Mouse (Mus musculus) CH12.LX (cell line): ENCODE measurements around the gene Inhbe. TPM values are rescaled to one million over a fixed set of nuclear protein-coding genes. Genes with fewer than 3 reads are reported as not detected.
A peak's percentile ranks its signal among the peaks of the same experiment; 100 is the strongest.

Experiments
- DNase-seq: peaks from one replicate; pipeline ENCODE4 v3.0.0-alpha.2; 2013; ENCODE audit errors: extremely low read depth
- H3K27ac ChIP-seq: 2 replicates; pipeline ENCODE4 v1.5.1; 2012; ENCODE audit warnings: low read depth, mild to moderate bottlenecking, control low read depth, moderate library complexity; ENCODE audit not compliant: insufficient read depth
- H3K27me3 ChIP-seq: replicated peaks from 2 replicates; pipeline ENCODE3; 2012; ENCODE audit warnings: inconsistent platforms
- H3K36me3 ChIP-seq, 2 experiments: replicated peaks in 1 of 2; 2 replicates each; pipeline versions ENCODE3 to v1.6.1; 2012; ENCODE audit warnings: inconsistent platforms in 1 of 2, low read length in 1 of 2, mild to moderate bottlenecking in 1 of 2, mixed read lengths in 1 of 2, moderate library complexity in 1 of 2; ENCODE audit not compliant: control insufficient read depth in 1 of 2, insufficient read depth in 1 of 2
- H3K4me1 ChIP-seq, 2 experiments: 2 replicates each; pipeline ENCODE4 v1.6.1; 2012; ENCODE audit warnings: inconsistent platforms in 1 of 2, moderate library complexity in 1 of 2; ENCODE audit not compliant: insufficient read depth in 2 of 2, control insufficient read depth in 1 of 2
- H3K4me2 ChIP-seq: 2 replicates; pipeline ENCODE4 v1.6.1; 2012; ENCODE audit warnings: low read depth, mild to moderate bottlenecking, control low read depth; ENCODE audit not compliant: poor library complexity, insufficient read depth, severe bottlenecking
- H3K4me3 ChIP-seq, 3 experiments: fragments of 150-350 bp in 1 of 3; sonication (generic) in 1 of 3; replicated peaks in 1 of 3; 2 replicates each; pipeline versions ENCODE3 to v1.5.1; 2011 to 2012; ENCODE audit warnings: low read depth in 2 of 3, low read length in 2 of 3, mild to moderate bottlenecking in 2 of 3, moderate library complexity in 2 of 3, control low read depth in 1 of 3, improper control_type of control experiment in 1 of 3, inconsistent platforms in 1 of 3, mixed read lengths in 1 of 3; ENCODE audit not compliant: poor library complexity in 1 of 3
- H3K79me2 ChIP-seq: replicated peaks from 2 replicates; pipeline ENCODE4 v1.6.1; 2012; ENCODE audit warnings: mild to moderate bottlenecking, moderate library complexity; ENCODE audit not compliant: control insufficient read depth, poor library complexity, insufficient read depth, severe bottlenecking; ENCODE audit errors: extremely low read depth
- H3K9ac ChIP-seq: 2 replicates; pipeline ENCODE4 v1.6.1; 2012; ENCODE audit warnings: low read depth, mild to moderate bottlenecking, control low read depth, moderate library complexity; ENCODE audit not compliant: insufficient read depth
- H3K9me3 ChIP-seq: replicated peaks from 2 replicates; pipeline ENCODE3; 2012; ENCODE audit warnings: low read length, inconsistent platforms, mixed read lengths
- CHD1 ChIP-seq: IDR thresholded peaks from 2 replicates; pipeline ENCODE4 v1.6.1; 2012; ENCODE audit warnings: low read depth, low read length, improper control_type of control experiment, inconsistent platforms
- CHD2 ChIP-seq: IDR thresholded peaks from 2 replicates; pipeline ENCODE4 v1.6.1; 2011; ENCODE audit warnings: low read length, improper control_type of control experiment
- E2F4 ChIP-seq: IDR thresholded peaks from 2 replicates; pipeline ENCODE4 v1.6.1; 2011; ENCODE audit warnings: low read depth, low read length, improper control_type of control experiment; ENCODE audit not compliant: insufficient replicate concordance
- ELF1 ChIP-seq: IDR thresholded peaks from 2 replicates; pipeline ENCODE4 v1.6.1; 2014; ENCODE audit warnings: low read depth, mild to moderate bottlenecking, inconsistent platforms, low read length, improper control_type of control experiment
- EP300 ChIP-seq: IDR thresholded peaks from 2 replicates; pipeline ENCODE4 v1.6.1; 2011; ENCODE audit warnings: low read length, improper control_type of control experiment
- GABPA ChIP-seq: IDR thresholded peaks from 2 replicates; pipeline ENCODE4 v1.6.1; 2012; ENCODE audit warnings: low read depth, low read length, improper control_type of control experiment, inconsistent platforms; ENCODE audit not compliant: insufficient replicate concordance
- HCFC1 ChIP-seq: IDR thresholded peaks from 2 replicates; pipeline ENCODE4 v1.6.1; 2012; ENCODE audit warnings: low read depth, mild to moderate bottlenecking, inconsistent platforms, low read length, improper control_type of control experiment
- IRF4 ChIP-seq: IDR thresholded peaks from 2 replicates; pipeline ENCODE4 v1.6.1; 2014; ENCODE audit warnings: low read depth, mild to moderate bottlenecking, inconsistent platforms, low read length, improper control_type of control experiment
- JUN ChIP-seq: IDR thresholded peaks from 2 replicates; pipeline ENCODE4 v1.6.1; 2011; ENCODE audit warnings: low read depth, mild to moderate bottlenecking, low read length, improper control_type of control experiment, moderate library complexity; ENCODE audit not compliant: insufficient read depth
- JUND ChIP-seq: conservative IDR thresholded peaks from 2 replicates; pipeline ENCODE4 v1.6.1; 2011; ENCODE audit warnings: low read depth, low read length, improper control_type of control experiment
- KAT2A ChIP-seq: IDR thresholded peaks from 2 replicates; pipeline ENCODE4 v1.6.1; 2012; ENCODE audit warnings: low read length, improper control_type of control experiment, inconsistent platforms; ENCODE audit not compliant: insufficient replicate concordance
- MAFK ChIP-seq: IDR thresholded peaks from 2 replicates; pipeline ENCODE4 v1.6.1; 2011; ENCODE audit warnings: low read length, improper control_type of control experiment; ENCODE audit not compliant: insufficient replicate concordance
- MAX ChIP-seq: IDR thresholded peaks from 2 replicates; pipeline ENCODE4 v1.6.1; 2011; ENCODE audit warnings: low read length, improper control_type of control experiment
- MAZ ChIP-seq: IDR thresholded peaks from 2 replicates; pipeline ENCODE4 v1.6.1; 2012; ENCODE audit warnings: low read depth, mild to moderate bottlenecking, inconsistent platforms, low read length, improper control_type of control experiment, moderate library complexity
- MEF2A ChIP-seq: IDR thresholded peaks from 2 replicates; pipeline ENCODE4 v1.6.1; 2014; ENCODE audit warnings: low read depth, mild to moderate bottlenecking, inconsistent platforms, low read length, improper control_type of control experiment, borderline replicate concordance
- MXI1 ChIP-seq: IDR thresholded peaks from 2 replicates; pipeline ENCODE4 v1.6.1; 2011; ENCODE audit warnings: mild to moderate bottlenecking, low read depth, low read length, improper control_type of control experiment
- MYC ChIP-seq: IDR thresholded peaks from 2 replicates; pipeline ENCODE4 v1.6.1; 2011; ENCODE audit warnings: low read depth, mild to moderate bottlenecking, improper control_type of control experiment, low read length
- NRF1 ChIP-seq: IDR thresholded peaks from 2 replicates; pipeline ENCODE4 v1.6.1; 2014; ENCODE audit warnings: low read depth, mild to moderate bottlenecking, inconsistent platforms, low read length, improper control_type of control experiment, moderate library complexity
- PAX5 ChIP-seq: IDR thresholded peaks from 2 replicates; pipeline ENCODE4 v1.6.1; 2012; ENCODE audit warnings: low read length, inconsistent platforms, mixed read lengths
- POLR2AphosphoS2 ChIP-seq: IDR thresholded peaks from 2 replicates; pipeline ENCODE4 v1.6.1; 2011; ENCODE audit warnings: low read depth, low read length, improper control_type of control experiment
- RCOR1 ChIP-seq: conservative IDR thresholded peaks from 2 replicates; pipeline ENCODE4 v1.6.1; 2012; ENCODE audit warnings: low read depth, mild to moderate bottlenecking, inconsistent platforms, low read length, improper control_type of control experiment
- SIN3A ChIP-seq: IDR thresholded peaks from 2 replicates; pipeline ENCODE4 v1.6.1; 2012; ENCODE audit warnings: low read length, improper control_type of control experiment, inconsistent platforms
- SMC3 ChIP-seq: IDR thresholded peaks from 2 replicates; pipeline ENCODE4 v1.6.1; 2011; ENCODE audit warnings: low read depth, low read length, improper control_type of control experiment
- TBP ChIP-seq: conservative IDR thresholded peaks from 2 replicates; pipeline ENCODE4 v1.6.1; 2011; ENCODE audit warnings: low read depth, low read length, improper control_type of control experiment
- TCF12 ChIP-seq: IDR thresholded peaks from 2 replicates; pipeline ENCODE4 v1.6.1; 2014; ENCODE audit warnings: low read depth, mild to moderate bottlenecking, inconsistent platforms, low read length, improper control_type of control experiment
- UBTF ChIP-seq: IDR thresholded peaks from 2 replicates; pipeline ENCODE4 v1.6.1; 2012; ENCODE audit warnings: low read depth, mild to moderate bottlenecking, inconsistent platforms, low read length, improper control_type of control experiment, moderate library complexity
- USF1 ChIP-seq: IDR thresholded peaks from 2 replicates; pipeline ENCODE4 v1.6.1; 2014; ENCODE audit warnings: low read depth, mild to moderate bottlenecking, inconsistent platforms, low read length, improper control_type of control experiment
- USF2 ChIP-seq: conservative IDR thresholded peaks from 2 replicates; pipeline ENCODE4 v1.6.1; 2011; ENCODE audit warnings: low read depth, low read length, improper control_type of control experiment
- ZC3H11A ChIP-seq: IDR thresholded peaks from 2 replicates; pipeline ENCODE4 v1.6.1; 2012; ENCODE audit warnings: low read depth, mild to moderate bottlenecking, inconsistent platforms, low read length, improper control_type of control experiment
- ZKSCAN1 ChIP-seq: IDR thresholded peaks from 2 replicates; pipeline ENCODE4 v1.6.1; 2012; ENCODE audit warnings: low read depth, inconsistent platforms, low read length, improper control_type of control experiment, borderline replicate concordance
- ZMIZ1 ChIP-seq: IDR thresholded peaks from 2 replicates; pipeline ENCODE4 v1.6.1; 2012; ENCODE audit warnings: low read depth, mild to moderate bottlenecking, inconsistent platforms, low read length, improper control_type of control experiment
- ZNF384 ChIP-seq: IDR thresholded peaks from 2 replicates; pipeline ENCODE4 v1.6.1; 2012; ENCODE audit warnings: low read depth, low read length, improper control_type of control experiment, inconsistent platforms
- dilution Hi-C: fragments of 300-500 bp; cut with MboI; formaldehyde crosslinking; loops from 2 replicates; pipeline ENCODE4 v1.14.3; 2020; ENCODE audit warnings: low sequenced_read_pairs; ENCODE audit not compliant: extremely low pct_unique_long_range_greater_than_20kb, extremely low pct_ligation_motif_present
- in situ Hi-C: fragments of 300-500 bp; cut with MboI; formaldehyde crosslinking; loops from 3 replicates; pipeline ENCODE4 v1.14.3; 2019; ENCODE audit warnings: low sequenced_read_pairs, low pct_ligation_motif_present, low pct_unique_long_range_greater_than_20kb, mixed read lengths
- polyA plus RNA-seq: library from polyadenylated mRNA; unstranded; fragments of >175 nt; gene quantifications from 2 replicates; pipeline ENCODE4 v1.2.1, GENCODE M21; 2012; ENCODE audit warnings: low read depth; ENCODE audit not compliant: insufficient read length
- total RNA-seq, 2 experiments: library from RNA; depleted of rRNA; stranded (reverse); fragments of 300-350 nt in 1 of 2; fragments of >200 nt in 1 of 2; gene quantifications; 2 replicates each; pipeline ENCODE4 v1.2.3; 2012 to 2014

Gene Inhbe
- total and polyA plus RNA-seq, 3 experiments: 0.83 to 2.6 (median 0.89) TPM

DNA sequence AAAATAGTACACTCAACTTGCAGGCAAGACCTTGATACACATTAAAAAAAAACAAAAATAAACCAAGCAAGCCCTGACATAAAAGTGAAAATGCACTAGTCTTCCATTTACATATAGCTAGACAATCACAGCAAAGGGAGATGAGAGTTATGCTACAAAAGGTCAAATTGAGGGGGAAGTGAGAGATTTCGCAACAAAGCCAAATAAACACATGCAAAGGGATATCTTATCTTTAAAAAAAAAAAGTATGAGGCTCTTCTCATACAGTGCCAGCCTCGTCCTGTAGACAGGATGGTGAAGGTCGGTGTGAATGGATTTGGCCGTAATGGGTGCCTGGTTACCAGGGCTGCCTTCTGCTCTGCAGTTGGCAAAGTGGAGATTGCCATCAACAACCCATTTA, 41.4 kb downstream of the Inhbe start:
- in situ Hi-C loops (no loop called here), dilution Hi-C loops (no loop called here)
- Histone ChIP-seq H3K9me3 (no peaks in the 10 kb centered on the region), H3K4me1 (peaks cover 5 to 17% of the 10 kb centered on the region in 2 experiments), H3K9ac (no peak overlapping the region), H3K36me3 (peaks cover 18 to 21% of the 10 kb centered on the region in 2 experiments), H3K79me2 (peaks cover 19% of the 10 kb centered on the region), H3K4me2 (no peak overlapping the region; the same call in 1 of the 2 replicates), H3K27ac (no peak overlapping the region), H3K27me3 (no peaks in the 10 kb centered on the region), H3K4me3 (no peak overlapping the region)
- no peak for TF ChIP-seq ELF1
- TF ChIP-seq ZNF384: no peak
- no peak for TF ChIP-seq CHD1
- TF ChIP-seq MAZ: no peak
- no peak for TF ChIP-seq ZKSCAN1
- TF ChIP-seq PAX5: no peak
- no peak for TF ChIP-seq ZC3H11A
- TF ChIP-seq CHD2: no peak
- no peak for TF ChIP-seq GABPA
- TF ChIP-seq MXI1: no peak
- TF ChIP-seq KAT2A: no peak
- TF ChIP-seq IRF4: no peak
- TF ChIP-seq POLR2AphosphoS2: no peak
- TF ChIP-seq UBTF: no peak
- DNase-seq: no peak

DNA sequence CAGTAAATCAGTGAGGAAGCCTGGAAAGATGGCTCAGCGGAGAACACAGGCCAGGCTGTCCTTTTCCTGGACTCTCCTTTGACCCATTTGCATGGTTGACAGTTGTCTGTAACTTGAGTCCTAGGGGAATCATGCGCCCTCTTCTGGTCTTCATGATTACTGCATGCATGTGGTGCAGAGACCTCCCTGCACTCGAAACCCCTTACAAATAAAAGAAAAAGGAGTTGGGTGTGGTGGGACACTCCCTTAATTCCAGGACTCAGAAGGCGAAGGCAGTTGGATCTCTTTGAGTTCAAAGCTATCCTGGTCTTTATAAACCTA, 41.9 kb downstream of the Inhbe start:
- Histone ChIP-seq H3K36me3 (peaks cover 24 to 26% of the 10 kb centered on the region in 2 experiments), H3K4me2 (peak overlapping the region; percentile 29), H3K27me3 (no peaks in the 10 kb centered on the region), H3K9ac (peak overlapping the region; percentile 93), H3K79me2 (peaks cover 19% of the 10 kb centered on the region), H3K4me3 (peak overlapping the region; percentile 80 to 97 (median 83)), H3K9me3 (no peaks in the 10 kb centered on the region), H3K4me1 (peaks cover 5 to 17% of the 10 kb centered on the region in 2 experiments), H3K27ac (peak overlapping the region; percentile 91; the same call in 1 of the 2 replicates)
- peak; percentile 90 for DNase-seq
- dilution Hi-C loops: no loop called here
- in situ Hi-C loops: no loop called here
- TF ChIP-seq ZNF384: no peak
- TF ChIP-seq MAFK: no peak
- TF ChIP-seq MEF2A: no peak
- TF ChIP-seq TBP: no peak
- no peak for TF ChIP-seq CHD2
- no peak for TF ChIP-seq NRF1
- TF ChIP-seq HCFC1: peak; percentile 37; the same call in 1 of the 2 replicates
- no peak for TF ChIP-seq POLR2AphosphoS2
- no peak for TF ChIP-seq MAZ
- no peak for TF ChIP-seq ZMIZ1
- peak; percentile 68 for TF ChIP-seq SMC3
- no peak; the same call in 1 of the 2 replicates for TF ChIP-seq MXI1
- TF ChIP-seq CHD1: no peak
- TF ChIP-seq JUN: no peak
- peak; percentile 94 for TF ChIP-seq SIN3A
- TF ChIP-seq MAX: peak; percentile 48; the same call in 1 of the 2 replicates
- TF ChIP-seq ZKSCAN1: no peak
- TF ChIP-seq GABPA: no peak
- TF ChIP-seq USF1: no peak
- no peak for TF ChIP-seq RCOR1
- TF ChIP-seq EP300: no peak
- no peak for TF ChIP-seq USF2
- peak; percentile 50; the same call in 1 of the 2 replicates for TF ChIP-seq ELF1
- no peak for TF ChIP-seq TCF12
- no peak for TF ChIP-seq JUND
- TF ChIP-seq MYC: peak; percentile 79; the same call in 1 of the 2 replicates
- TF ChIP-seq E2F4: no peak
